Mouse (Mus musculus) myocyte (in vitro differentiated cells): Measurements from ENCODE around the gene Ifnar2.

ENCODE experiments used
- CEBPB ChIP-seq: IDR thresholded peaks from 2 replicates; pipeline ENCODE4 v1.6.1; 2011; ENCODE audit warnings: mild to moderate bottlenecking, moderate library complexity; ENCODE audit not compliant: poor library complexity, insufficient read depth, severe bottlenecking
- E2F4 ChIP-seq: IDR thresholded peaks from one replicate; pipeline ENCODE4 v1.6.1; 2011; ENCODE audit warnings: mild to moderate bottlenecking, control low read depth, moderate library complexity; ENCODE audit not compliant: insufficient read depth
- MAX ChIP-seq: IDR thresholded peaks from one replicate; pipeline ENCODE4 v1.6.1; 2011; ENCODE audit warnings: low read depth, mild to moderate bottlenecking, control low read depth
- MYOD1 ChIP-seq, 3 experiments: IDR thresholded peaks; one replicate each; pipeline ENCODE4 v1.6.1; 2011; ENCODE audit warnings: control low read depth in 2 of 3, low read depth in 2 of 3, mild to moderate bottlenecking in 2 of 3, moderate library complexity in 1 of 3; ENCODE audit not compliant: insufficient read length in 2 of 3, control insufficient read depth in 1 of 3
- POLR2A ChIP-seq: IDR thresholded peaks from one replicate; pipeline ENCODE4 v1.6.1; 2011; ENCODE audit warnings: low read depth, mild to moderate bottlenecking, control low read depth, moderate library complexity; ENCODE audit not compliant: insufficient read length
- POLR2AphosphoS2 ChIP-seq: IDR thresholded peaks from one replicate; pipeline ENCODE4 v1.6.1; 2011; ENCODE audit warnings: low read depth, control low read depth; ENCODE audit not compliant: insufficient read length
- REST ChIP-seq: IDR thresholded peaks from one replicate; pipeline ENCODE4 v1.6.1; 2011; ENCODE audit warnings: mild to moderate bottlenecking, control low read depth, moderate library complexity; ENCODE audit not compliant: insufficient read depth, insufficient read length
- TCF12 ChIP-seq: IDR thresholded peaks from one replicate; pipeline ENCODE4 v1.6.1; 2011; ENCODE audit warnings: mild to moderate bottlenecking, control low read depth; ENCODE audit not compliant: poor library complexity, insufficient read depth, severe bottlenecking

DNA sequence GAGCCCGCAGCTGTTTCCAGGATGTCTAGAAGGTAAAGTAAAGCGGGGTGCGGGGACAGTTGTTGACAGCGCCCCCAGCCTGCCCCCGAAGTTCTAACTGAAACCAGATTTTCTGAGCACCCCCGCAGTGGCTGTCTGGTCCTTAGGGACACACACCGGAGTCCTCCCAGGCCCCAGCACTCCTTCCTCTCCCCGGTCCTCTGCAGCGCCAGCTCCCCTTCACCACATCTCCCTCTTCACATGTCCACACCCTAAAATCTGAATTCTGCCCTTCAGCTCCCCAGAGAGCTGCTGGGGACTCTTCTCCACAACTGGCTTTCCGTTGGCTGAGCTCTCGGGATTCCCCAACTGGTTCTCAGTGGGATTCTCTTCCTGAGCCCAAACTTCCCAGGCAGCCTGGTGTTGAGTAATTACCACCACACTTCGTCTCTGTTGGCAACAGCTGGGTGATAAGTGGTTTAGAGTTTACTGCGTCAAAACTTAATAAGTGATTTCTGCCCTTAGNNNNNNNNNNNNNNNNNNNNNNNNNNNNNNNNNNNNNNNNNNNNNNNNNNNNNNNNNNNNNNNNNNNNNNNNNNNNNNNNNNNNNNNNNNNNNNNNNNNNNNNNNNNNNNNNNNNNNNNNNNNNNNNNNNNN is 34.1 kb downstream of the Ifnar2 start:
- TF ChIP-seq POLR2A = no peak
- peak; percentile 61 for TF ChIP-seq CEBPB
- no peak for TF ChIP-seq REST
- no peak for TF ChIP-seq POLR2AphosphoS2
- no peak for TF ChIP-seq MAX
- TF ChIP-seq E2F4 = no peak
- peak in 1 of 3 experiments; percentile 15 for TF ChIP-seq MYOD1 (IDR thresholded peaks at IDR 0.05; ENCODE audit: control insufficient read depth in 1 of 3, insufficient read length in 2 of 3, low read depth in 2 of 3)
- no peak for TF ChIP-seq TCF12
